Mouse (Mus musculus) lung, adult 18-20 months (tissue): ENCODE measurements around the gene Sema3b.
"Not testable (repeated sequence)": the region's sequence is repeated elsewhere in the genome, so short reads cannot be mapped to it uniquely, and the experiment has no call there.

ENCODE experiments used
- DNase-seq, 2 experiments: peaks; one replicate each; pipeline ENCODE4 v3.0.0; 2022; ENCODE audit warnings: mixed read lengths in 2 of 2

Gene Sema3b

DNA sequence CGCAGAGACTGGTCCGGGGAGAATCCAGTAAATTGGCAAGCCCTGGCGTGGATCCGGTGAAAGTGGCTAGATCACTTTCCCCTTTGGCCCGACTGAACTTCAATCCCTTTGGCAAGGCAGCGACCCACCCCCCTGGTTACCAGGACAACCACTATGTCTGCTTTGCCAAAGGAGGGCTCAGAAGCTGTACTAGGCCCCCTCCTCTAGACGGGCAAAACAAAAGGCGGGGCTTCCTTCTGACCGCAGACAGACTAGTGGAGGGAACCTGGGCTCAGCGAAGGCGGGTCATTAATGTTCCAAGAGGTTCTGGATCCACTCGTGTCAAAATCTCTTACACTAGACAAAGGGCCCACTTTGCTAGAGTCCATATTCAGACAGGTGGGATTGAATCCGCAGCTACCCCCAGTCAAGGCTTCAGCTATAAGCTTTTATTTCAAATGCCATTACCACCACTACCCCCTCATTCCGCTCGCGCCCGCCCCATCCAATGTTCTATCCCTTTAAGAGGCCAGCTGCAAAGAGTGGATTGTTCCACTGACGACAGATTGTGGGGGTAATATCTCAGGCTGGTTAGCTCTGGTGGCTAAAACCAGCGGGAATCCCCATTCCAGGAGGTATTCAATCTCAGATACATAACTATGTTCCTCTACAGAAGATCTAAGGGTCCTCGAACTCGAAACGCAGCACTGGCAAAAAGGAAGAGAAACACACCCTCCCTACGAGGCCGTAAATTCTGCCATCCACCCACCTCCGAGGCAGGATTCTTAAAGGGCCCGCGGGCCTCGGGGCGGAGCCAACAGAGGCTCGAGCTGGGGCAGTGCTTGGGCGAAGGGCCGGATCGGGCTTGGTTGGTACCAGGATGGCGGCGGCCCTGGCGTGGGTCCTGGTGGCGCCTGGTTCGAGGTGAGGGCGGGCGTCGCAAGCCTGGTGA, 40.4 kb downstream of the Sema3b start:
- DNase-seq, result peak; percentile 90 to 92

GRCm38 (mm10) chr9:107567702-107568319, 41.2 kb downstream of the Sema3b start, which contains the start of gene Hyal2:
Gene Hyal2 (plus strand): TSS chr9:107567945.
- peak; percentile 70 to 80 for DNase-seq

DNA sequence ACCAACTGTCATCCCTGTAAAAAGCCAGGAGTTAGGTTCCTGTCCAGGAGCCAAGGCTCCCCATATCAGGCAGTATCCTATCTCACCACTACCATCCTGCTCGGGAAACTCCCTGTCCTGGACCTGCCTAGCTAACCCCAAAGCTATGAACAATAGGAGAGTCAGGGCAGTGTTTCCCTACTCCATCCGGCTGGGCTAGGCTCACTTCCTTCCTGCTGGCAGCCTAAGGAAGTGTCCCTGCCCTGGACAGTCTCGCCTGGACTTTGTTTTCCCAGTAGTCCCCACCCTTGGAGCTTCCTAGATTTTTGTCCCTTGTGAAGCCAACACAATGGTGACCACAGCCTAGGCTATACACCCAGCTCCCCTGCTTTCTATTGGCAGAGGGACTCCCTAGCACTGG, 42.2 kb downstream of the Sema3b start:
- DNase-seq, result peak; percentile 82 to 84

DNA sequence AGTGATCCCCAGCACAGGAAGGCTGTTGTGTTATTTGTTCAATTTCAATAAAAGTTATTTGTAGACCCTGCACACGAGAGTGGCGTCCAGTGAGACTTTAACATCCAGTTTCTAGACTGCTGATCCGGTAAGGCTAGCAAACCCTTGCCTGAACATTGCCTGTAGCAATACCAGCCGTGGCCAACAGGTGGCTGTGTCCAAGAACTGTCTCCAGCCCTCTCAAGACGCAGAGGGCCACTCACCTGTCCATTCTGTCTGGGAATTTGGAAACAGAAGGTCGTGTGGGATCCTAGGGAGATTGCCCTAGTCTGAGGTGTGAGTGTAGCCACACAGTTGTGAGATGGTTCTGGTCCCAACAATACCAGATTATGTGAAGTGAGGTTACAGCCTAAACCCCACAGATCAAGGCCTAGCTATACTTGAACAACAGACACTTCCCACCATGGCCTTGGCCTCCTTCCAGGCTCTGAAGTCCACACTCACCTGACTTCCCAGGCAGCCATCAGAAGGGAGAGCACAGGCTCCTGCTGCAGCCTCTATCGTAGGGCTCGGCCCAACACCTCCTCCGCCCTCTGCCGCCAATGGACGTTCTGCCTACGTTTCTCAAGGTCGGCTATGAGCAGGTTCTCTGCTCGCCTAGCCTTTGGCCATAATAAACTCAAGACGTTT, 42.9 kb downstream of the Sema3b start:
- DNase-seq, result peak; percentile 89 to 92

- not testable (repeated sequence) for DNase-seq
Measured at GRCm38 (mm10) chr9:107565556-107565955, 43.5 kb downstream of the Sema3b start.

DNA sequence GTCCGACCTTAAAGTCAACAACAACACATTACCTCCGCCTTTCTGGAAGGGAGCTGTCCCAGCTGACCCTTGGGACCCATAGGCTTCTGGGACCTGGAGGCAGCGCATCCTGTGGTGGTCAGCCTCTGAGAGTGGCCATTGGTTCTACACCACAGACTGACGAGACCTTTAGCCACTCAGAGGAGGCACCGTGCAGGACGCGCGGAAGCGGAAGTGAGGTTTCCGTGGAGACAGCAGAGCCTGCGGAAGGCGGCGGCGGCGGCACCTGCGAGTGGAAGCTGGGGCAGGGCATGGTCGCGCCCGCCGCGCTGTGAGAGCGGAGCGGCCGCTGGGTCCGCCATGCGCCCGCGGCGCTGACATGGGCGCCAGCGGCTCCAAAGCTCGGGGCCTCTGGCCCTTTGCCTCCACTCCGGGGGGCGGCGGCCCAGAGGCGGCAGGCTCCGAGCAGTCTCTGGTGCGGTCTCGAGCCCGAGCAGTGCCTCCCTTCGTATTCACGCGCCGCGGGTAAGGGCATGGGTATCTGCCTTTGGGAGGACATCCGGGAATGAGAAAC, 45.9 kb downstream of the Sema3b start, which contains the start of gene Tusc2:
Tusc2 (plus strand) TSS at position 227 of the 553 bp plus-strand sequence.
- peak; percentile 97 for DNase-seq

GRCm38 (mm10) chr9:107556346-107556745, 52.7 kb downstream of the Sema3b start:
- DNase-seq, result peak in 1 of 2 experiments; percentile 33

GRCm38 (mm10) chr9:107555701-107556100, 53.3 kb downstream of the Sema3b start:
- no peak for DNase-seq

GRCm38 (mm10) chr9:107555031-107555457, 54.0 kb downstream of the Sema3b start:
- DNase-seq, result peak; percentile 82 to 86

DNA sequence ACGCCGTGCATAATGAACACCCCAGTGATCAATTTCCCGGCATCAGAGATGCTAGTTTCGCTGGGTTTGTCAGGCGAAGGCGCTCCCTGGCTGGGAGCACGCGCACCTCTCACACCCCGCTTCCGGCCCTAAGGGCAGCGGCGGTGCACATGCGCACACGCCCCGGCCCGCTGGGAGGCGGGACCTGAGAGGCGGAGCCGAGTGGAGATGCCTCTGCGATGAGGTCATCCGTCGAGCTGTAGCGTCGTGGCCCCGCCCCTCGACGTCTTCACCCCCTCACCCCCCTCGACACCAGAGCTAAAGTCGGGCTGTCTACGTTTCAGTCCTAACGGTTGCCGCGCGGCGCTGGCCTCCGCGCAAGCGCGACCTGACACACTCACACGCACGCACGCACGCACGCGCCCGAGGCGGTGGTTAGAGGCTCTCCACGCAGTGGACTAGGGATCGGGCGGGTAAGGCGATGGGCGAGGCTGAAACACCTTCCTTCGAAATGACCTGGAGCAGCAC, 54.7 kb downstream of the Sema3b start:
- DNase-seq, result peak; percentile 94 to 95

DNA sequence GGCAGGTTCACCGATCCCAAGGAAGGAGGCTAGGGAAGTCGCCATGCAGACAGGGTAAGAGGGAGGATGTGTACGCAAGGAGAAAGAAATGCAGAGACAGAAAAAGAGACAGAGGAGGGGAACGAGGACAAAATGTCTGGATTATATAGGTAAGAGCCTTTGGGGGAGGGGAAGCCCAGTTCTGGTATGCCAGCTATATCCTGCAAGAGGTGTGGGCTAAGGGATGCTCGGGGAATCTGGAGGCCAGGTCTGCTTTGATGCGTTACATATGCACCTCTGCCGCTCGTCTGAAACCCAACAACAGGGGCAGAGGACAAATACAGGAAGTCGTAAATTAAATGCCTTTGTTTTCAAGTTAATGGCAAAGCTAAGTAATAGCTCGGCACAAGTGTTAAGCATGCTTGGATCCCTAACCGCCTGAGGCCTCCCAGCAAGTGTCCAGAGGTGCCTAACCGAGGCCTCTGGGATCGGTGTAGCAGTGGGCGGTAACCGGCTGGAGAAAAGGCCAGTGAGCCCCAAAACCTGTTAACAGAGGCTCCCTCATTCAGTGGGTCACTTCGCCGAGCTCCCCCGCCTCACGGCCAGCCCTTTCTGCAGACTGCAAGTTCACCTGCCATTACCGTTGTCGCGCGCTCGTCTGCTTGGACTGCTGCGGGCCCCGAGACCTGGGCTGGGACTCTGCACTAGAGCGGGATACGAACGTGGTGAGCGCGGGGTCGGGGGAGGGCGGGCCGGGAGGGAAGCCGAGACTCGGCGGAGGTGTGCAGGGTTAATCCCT, 55.3 kb downstream of the Sema3b start:
- DNase-seq, result peak; percentile 35 to 56

GRCm38 (mm10) chr9:107552690-107553393, 56.2 kb downstream of the Sema3b start:
- no peak for DNase-seq

GRCm38 (mm10) chr9:107551890-107552355, 57.1 kb downstream of the Sema3b start:
- DNase-seq, result no peak

GRCm38 (mm10) chr9:107551117-107551889, 57.7 kb downstream of the Sema3b start, which contains the start of gene Rassf1:
Gene Rassf1 (plus strand): TSS chr9:107551555.
- DNase-seq, result peak; percentile 78 to 80

- DNase-seq, result peak; percentile 67 to 71
Measured at GRCm38 (mm10) chr9:107550491-107551116, 58.4 kb downstream of the Sema3b start.

- no peak for DNase-seq
Measured at GRCm38 (mm10) chr9:107549297-107550074, 59.5 kb downstream of the Sema3b start.

- no peak for DNase-seq
Measured at GRCm38 (mm10) chr9:107548820-107549219, 60.2 kb downstream of the Sema3b start.

DNA sequence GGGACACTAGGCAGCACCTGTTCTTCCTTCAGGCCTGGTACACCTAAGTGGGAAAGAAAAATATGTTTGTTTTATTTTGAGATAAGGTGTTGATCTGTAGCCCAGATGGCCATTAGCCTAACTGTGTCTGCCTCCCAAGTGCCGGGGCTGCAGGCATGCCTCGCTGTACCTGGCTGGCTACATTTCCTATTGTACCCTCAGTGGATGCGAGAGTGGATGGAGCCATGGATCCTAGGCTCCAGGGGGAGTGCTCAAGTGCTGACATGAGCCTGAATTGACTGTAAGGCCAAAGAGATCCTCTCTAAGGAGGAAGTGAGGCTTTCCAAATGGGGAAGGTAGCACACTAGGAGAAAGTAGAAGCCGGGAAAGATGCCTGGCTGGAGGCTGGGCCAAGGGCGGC, 61.1 kb downstream of the Sema3b start:
- no peak for DNase-seq
